Comparison of ENCODE assay signal across 9 mouse cellular contexts in the genomic region with DNA sequence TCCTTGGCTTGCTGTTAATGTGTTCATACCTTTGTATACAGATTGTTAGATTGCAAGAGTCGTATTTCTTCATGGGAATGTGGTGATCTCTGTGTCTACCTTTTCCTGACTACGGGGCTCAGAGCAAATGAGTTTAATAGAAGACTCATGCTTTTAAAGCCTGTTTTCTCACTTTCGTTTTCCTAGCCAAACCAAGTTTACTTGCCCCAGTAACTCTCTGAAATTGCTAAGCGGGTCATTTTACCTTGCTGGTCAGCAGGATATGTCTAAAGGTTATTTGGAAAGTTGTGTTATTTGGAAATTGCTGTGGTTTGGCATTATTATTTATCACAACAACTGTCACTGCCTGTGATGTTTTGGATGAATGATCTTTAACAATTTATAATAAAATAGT. TPM values are rescaled to one million over a fixed set of nuclear protein-coding genes. Genes with fewer than 3 reads are reported as not detected.
DNase-seq lines count a peak whose midpoint lies in the region; ATAC-seq and TF ChIP-seq lines count a peak whose summit lies in the region.
"Had no signal": no experiment of that assay in that cellular context is flagged by ENCODE, and none has a peak within 500 bp of the region (broad histone marks: within the 10 kb centered on the region; RNA-seq: fewer than 3 reads in every experiment).

No protein-coding gene starts in this region.

- peak overlapping the region; percentile 94 for H3K9ac ChIP-seq in embryonic facial prominence, embryonic 13.5 days
- peak overlapping the region; percentile 81; the same call in 1 of the 2 replicates for H3K9ac ChIP-seq in limb, embryonic 11.5 days (ENCODE audit: low read length)

- H3K4me2 ChIP-seq in embryonic facial prominence, embryonic 13.5 days = peak overlapping the region; percentile 91
- H3K4me2 ChIP-seq in limb, embryonic 11.5 days (ENCODE audit: low read depth, severe bottlenecking) = peak overlapping the region; percentile 81

- no peak overlapping the region for H3K27ac ChIP-seq in embryonic facial prominence, embryonic 13.5 days
- H3K27ac ChIP-seq in limb, embryonic 11.5 days (replicated peaks; ENCODE audit: low read depth, low read length) = no peak overlapping the region

- no peak for TF ChIP-seq CTCF in lung, adult 2 months (IDR thresholded peaks at IDR 0.05; ENCODE audit: insufficient read depth, low read length)

- TF ChIP-seq POLR2A in lung, adult 2 months (IDR thresholded peaks at IDR 0.05; ENCODE audit: borderline replicate concordance, extremely low read depth, low read depth, low read length) = no peak

- H3K4me3 ChIP-seq in lung, adult 2 months (replicated peaks; ENCODE audit: extremely low read depth, low read depth, low read length) = peak overlapping the region; percentile 81
- H3K4me3 ChIP-seq in embryonic facial prominence, embryonic 13.5 days = peak overlapping the region; percentile 89
- H3K4me3 ChIP-seq in limb, embryonic 11.5 days (ENCODE audit: low read depth, low read length) = peak overlapping the region; percentile 95

- H3K27me3 ChIP-seq in embryonic facial prominence, embryonic 13.5 days = no peaks in the 10 kb centered on the region
- H3K27me3 ChIP-seq in limb, embryonic 11.5 days (ENCODE audit: control insufficient read depth, insufficient read depth, low read length) = no peaks in the 10 kb centered on the region
- no peaks in the 10 kb centered on the region for H3K27me3 ChIP-seq in splenic B cell, adult 2 months (ENCODE audit: control insufficient read depth, insufficient read depth, low read length, poor library complexity, severe bottlenecking)

- DNase-seq in lung, adult 2 months = no peak
- DNase-seq in lung, postnatal 4 days = no peak
- no peak for DNase-seq in limb, embryonic 11.5 days (ENCODE audit: low spot score)
- DNase-seq in splenic B cell, adult 2 months (ENCODE audit: low read depth, low spot score) = peak; percentile 7
- DNase-seq in layer of hippocampus, postnatal 36 days = no peak
- DNase-seq in adrenal gland, postnatal 4 days (ENCODE audit: low spot score in 2 of 2) = no peak
- DNase-seq: kidney, adult 2 months had no signal

- H3K9me3 ChIP-seq in embryonic facial prominence, embryonic 13.5 days = no peaks in the 10 kb centered on the region
- no peaks in the 10 kb centered on the region for H3K9me3 ChIP-seq in limb, embryonic 11.5 days (ENCODE audit: control insufficient read depth, low read length)

- ATAC-seq in embryonic facial prominence, embryonic 13.5 days (ENCODE audit: insufficient number of reproducible peaks, insufficient read depth, low FRiP score, low TSS enrichment, low read depth) = no peak
- no peak for ATAC-seq in limb, embryonic 11.5 days (ENCODE audit: insufficient number of reproducible peaks, low FRiP score, low TSS enrichment, low read depth)
- ATAC-seq in activated CD4-positive, CD25-positive, alpha-beta regulatory T cell, adult 4 months = no peak

- 20% methylated on average over 4 of the region's 4 CpGs for WGBS in lung, adult 2 months
- WGBS in embryonic facial prominence, embryonic 13.5 days = 42% methylated on average over 4 of the region's 4 CpGs
- 58% methylated on average over 4 of the region's 4 CpGs for WGBS in limb, embryonic 11.5 days

- H3K4me1 ChIP-seq in lung, adult 2 months (ENCODE audit: control insufficient read depth, insufficient read depth, low read length) = peaks cover 3% of the 10 kb centered on the region
- H3K4me1 ChIP-seq in embryonic facial prominence, embryonic 13.5 days = peaks cover 30% of the 10 kb centered on the region
- peaks cover 5% of the 10 kb centered on the region; the same call in 1 of the 2 replicates for H3K4me1 ChIP-seq in limb, embryonic 11.5 days (ENCODE audit: control insufficient read depth, insufficient read depth, low read length)

- peaks cover 22% of the 10 kb centered on the region for H3K36me3 ChIP-seq in embryonic facial prominence, embryonic 13.5 days
- peaks cover 3% of the 10 kb centered on the region; the same call in 1 of the 2 replicates for H3K36me3 ChIP-seq in limb, embryonic 11.5 days (ENCODE audit: control insufficient read depth, insufficient read depth, low read length)
- no peaks in the 10 kb centered on the region for H3K36me3 ChIP-seq in splenic B cell, adult 2 months (ENCODE audit: control insufficient read depth, insufficient read depth, low read length, poor library complexity, severe bottlenecking)

RNA-seq across cellular contexts. Expression of a gene that starts 29.0 kb away (rescaled TPM):
- 163 and 183 TPM in 2 replicates for polyA plus RNA-seq in lung, adult 2 months (2012; rRNA removed)
- 75.3 and 76.1 TPM in 2 replicates for polyA plus RNA-seq in embryonic facial prominence, embryonic 13.5 days (2015; fragmentation: Nextera tagmentation; extraction: Ambion mirVana)
- 87.0 and 93.7 TPM in 2 replicates for polyA plus RNA-seq in limb, embryonic 11.5 days (2014; fragmentation: Nextera tagmentation; extraction: Ambion mirVana)
- total RNA-seq in layer of hippocampus, postnatal 36 days (2021) = 100 to 1,000 TPM; 149 to 168 TPM
- 100 to 1,000 TPM; 114 to 124 TPM for total RNA-seq in adrenal gland, postnatal 4 days (2021)
- polyA plus RNA-seq in activated CD4-positive, CD25-positive, alpha-beta regulatory T cell, adult 4 months (2017; shearing (Covaris generic)) = 10 to 100 TPM; 40.6 to 63.7 TPM

RNA-seq across cellular contexts. Expression of a gene that starts 29.1 kb away (rescaled TPM):
- polyA plus RNA-seq in lung, adult 2 months (2012; rRNA removed) = 38.3 and 42.7 TPM in 2 replicates
- 29.1 and 29.4 TPM in 2 replicates for polyA plus RNA-seq in embryonic facial prominence, embryonic 13.5 days (2015; fragmentation: Nextera tagmentation; extraction: Ambion mirVana)
- 15.7 and 23.0 TPM in 2 replicates for polyA plus RNA-seq in limb, embryonic 11.5 days (2014; fragmentation: Nextera tagmentation; extraction: Ambion mirVana)
- total RNA-seq in layer of hippocampus, postnatal 36 days (2021) = 10 to 100 TPM; 87.9 to 89.8 TPM
- total RNA-seq in adrenal gland, postnatal 4 days (2021) = 10 to 100 TPM; 53.9 to 58.1 TPM
- polyA plus RNA-seq in activated CD4-positive, CD25-positive, alpha-beta regulatory T cell, adult 4 months (2017; shearing (Covaris generic)) = 10 to 100 TPM; 19.9 to 20.6 TPM

RNA-seq across cellular contexts. Expression of a gene that starts 29.1 kb away (rescaled TPM):
- 12.4 and 17.9 TPM in 2 replicates for polyA plus RNA-seq in lung, adult 2 months (2012; rRNA removed)
- 122 and 130 TPM in 2 replicates for polyA plus RNA-seq in embryonic facial prominence, embryonic 13.5 days (2015; fragmentation: Nextera tagmentation; extraction: Ambion mirVana)
- polyA plus RNA-seq in limb, embryonic 11.5 days (2014; fragmentation: Nextera tagmentation; extraction: Ambion mirVana) = 151 and 160 TPM in 2 replicates
- 10 to 100 TPM; 48.1 to 48.3 TPM for total RNA-seq in layer of hippocampus, postnatal 36 days (2021)
- total RNA-seq in adrenal gland, postnatal 4 days (2021) = 10 to 100 TPM; 71.0 to 71.8 TPM
- 10 to 100 TPM; 39.1 to 56.7 TPM for polyA plus RNA-seq in activated CD4-positive, CD25-positive, alpha-beta regulatory T cell, adult 4 months (2017; shearing (Covaris generic))
